Mouse (Mus musculus): Measurements from ENCODE around the gene Cdk5. TPM values are rescaled to one million over a fixed set of nuclear protein-coding genes. Genes with fewer than 3 reads are reported as not detected.

Cdk5 gene
- 10 to 100 TPM; 28.2 to 28.5 TPM for total RNA-seq (2023)

DNA sequence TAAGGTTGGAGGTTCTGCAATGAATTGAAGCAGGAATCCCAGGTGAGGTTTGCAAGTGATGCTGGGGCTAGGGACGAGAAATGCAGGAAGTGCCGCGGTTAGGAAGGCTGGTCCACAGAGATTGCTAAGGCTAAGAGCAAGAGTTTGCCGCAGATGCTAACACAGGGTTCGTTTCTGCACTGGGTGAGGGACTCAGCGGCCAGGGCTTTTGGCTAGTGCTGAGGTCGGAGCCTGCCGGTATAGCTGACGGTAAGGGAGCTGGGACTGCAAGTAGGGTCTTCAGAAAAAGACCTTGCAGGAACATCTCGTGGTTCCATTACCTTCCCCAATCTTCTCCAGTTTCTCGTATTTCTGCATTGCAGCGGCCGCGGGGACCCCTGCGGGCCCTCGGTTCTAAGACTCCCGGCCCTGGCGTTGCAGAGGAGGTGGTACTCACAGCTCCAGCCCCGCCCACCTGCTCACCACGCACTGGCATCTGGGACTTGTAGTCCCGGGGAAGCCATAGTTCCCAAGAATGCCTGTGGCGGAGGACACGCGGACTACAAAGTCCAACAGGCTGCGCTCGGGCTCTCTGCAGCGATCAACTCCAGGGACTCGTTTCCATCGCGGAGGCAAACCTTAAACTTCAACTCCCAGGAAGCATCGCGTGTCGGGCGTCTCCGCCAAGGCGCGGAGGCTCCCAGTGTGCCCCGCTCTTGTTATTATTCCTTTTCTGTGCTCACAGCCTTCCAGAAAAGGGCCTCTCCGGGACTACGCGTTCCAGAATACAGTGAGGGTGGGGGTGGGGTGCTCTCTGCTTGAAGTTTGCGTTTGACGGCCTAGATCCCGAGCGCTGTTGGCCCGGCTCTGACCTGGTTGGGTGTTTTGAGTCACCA, at the start of gene Cdk5, which contains the start of gene Slc4a2:
Cdk5 (minus strand) TSS at position 402 of the 875 bp plus-strand sequence.
Slc4a2 (plus strand) TSS at position 709 of the 875 bp plus-strand sequence.

DNA sequence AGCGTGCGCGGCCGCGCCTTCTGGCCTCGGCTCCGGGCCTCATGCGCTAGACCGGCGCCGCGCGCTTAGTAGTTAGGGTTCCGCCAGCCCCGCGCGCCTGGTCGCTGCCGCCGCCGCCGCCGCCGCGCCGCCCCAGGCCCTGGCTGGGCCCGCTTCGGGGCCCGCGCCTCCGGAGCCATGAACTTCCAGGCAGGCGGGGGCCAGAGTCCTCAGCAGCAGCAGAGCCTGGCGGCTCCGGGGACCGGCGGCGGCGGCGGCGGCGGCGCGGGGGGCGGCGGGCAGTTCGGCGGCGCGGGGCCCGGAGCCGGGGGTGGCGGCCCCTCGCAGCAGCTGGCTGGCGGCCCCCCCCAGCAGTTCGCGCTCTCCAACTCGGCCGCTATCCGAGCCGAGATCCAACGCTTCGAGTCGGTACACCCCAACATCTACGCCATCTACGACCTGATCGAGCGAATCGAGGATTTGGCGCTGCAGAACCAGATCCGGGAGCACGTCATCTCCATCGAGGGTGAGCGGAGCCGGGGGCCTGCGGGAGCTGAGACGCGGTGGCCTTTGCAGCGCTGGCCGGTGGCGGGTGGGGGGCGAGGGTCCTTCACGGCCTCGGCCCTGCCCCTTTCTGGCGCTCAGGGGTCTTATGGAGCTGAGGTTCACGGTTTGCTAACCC, 28.8 kb upstream of the Cdk5 start, which contains the start of gene Agap3:
Agap3 (plus strand) TSS at position 148 of the 661 bp plus-strand sequence.

DNA sequence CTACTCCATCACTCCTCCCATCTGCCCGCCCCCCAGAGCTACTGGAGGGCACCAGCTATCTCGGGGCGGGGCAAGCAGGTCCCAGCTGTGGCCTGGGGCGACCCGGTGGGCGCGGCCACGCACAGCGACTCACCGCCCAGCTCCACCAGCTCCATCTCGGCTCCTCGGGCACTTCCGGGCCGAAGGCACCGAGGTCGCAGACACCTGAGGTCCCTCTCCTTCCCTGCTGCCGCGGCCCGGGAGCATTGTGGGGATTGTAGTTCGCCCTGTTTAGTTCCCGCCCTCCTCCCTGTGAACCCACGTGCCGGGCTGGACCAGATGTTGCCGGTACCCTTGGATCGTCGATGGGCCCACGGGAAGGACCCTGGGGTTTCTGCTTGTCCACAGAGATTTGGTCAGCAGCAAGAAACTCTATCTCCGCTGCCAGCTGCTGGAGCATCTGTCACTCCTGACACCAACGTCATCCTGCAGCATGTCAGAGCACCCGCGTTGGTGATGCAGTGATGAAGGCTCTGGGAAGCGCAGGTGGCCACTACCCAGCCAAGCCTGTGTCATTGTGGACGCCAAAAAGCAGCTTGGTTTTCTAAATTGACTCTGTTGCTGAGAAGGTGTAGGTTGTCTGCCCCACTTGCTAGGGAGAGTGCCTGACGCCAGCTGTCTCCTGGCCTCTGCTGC, 24.4 kb upstream of the Cdk5 start, which contains the start of gene Tmub1:
Tmub1 (minus strand) TSS at position 231 of the 675 bp plus-strand sequence.

DNA sequence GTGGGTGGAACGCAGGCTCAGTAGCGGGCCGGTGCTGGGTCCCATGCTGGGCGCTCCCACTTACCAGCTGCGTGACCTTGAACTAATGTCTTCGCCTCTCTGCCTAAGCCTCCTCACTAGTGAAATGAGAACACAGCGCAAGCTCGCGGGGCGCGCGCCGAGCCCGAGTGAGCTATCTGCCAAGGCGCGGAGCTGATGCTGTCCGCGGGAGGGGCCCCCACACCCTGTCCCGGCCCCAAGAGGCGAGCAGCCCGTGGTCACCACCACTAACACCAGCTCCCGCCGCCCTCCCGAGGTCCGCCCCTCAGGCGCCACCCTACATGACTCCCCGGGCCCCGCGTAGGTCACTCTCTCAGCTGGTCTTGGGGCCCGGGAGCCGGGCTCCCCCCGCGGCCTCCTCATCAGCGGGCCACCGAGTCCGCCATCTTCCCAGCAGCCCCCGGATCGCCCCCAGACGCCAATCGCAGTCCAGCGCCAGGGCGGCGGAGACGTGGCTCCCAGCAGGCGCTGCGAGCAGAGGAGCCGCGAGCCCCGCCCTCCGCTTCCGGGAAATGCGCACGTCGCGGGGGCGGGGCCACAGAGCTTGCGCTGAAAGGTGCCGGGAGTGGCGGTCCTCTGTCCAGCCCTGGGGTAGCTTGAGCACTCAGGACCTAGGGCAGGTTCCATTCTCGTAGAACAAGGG, 21.6 kb upstream of the Cdk5 start, which contains the start of gene Fastk:
Fastk (minus strand) TSS at position 542 of the 682 bp plus-strand sequence.

DNA sequence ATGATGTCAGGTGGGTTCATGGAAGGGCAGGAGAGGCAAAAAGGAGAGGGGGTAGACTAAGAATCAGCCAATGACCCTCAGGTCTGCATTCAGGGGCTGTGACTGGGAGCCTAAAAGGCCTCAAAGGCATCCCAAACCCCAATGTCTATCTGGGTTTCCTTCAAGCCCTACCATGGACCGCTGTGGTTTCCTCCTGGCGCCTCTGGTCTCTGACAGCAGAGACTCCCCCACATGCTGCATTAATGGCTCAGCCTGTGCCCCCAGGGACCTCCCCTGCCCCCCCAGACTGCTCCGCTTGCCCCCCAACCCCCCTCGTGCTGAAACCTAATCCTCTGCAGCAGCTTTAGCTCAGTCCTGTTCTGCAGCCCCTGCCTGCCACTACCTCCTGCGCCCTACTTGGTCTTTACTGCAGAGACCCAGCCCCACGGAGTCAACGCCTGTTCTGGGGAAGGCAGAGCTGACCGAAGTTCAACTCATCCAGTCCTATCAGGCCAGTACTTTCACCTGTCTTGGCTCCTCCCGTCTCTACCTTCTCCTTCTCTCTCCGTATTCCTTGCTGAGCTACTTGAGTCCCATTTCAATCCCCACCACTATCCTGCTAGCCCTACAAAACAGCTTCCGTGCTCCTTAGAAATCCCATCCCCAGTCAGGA, 10.2 kb downstream of the Cdk5 start, which contains the start of gene Asic3:
Asic3 (plus strand) TSS at position 351 of the 652 bp plus-strand sequence.

DNA sequence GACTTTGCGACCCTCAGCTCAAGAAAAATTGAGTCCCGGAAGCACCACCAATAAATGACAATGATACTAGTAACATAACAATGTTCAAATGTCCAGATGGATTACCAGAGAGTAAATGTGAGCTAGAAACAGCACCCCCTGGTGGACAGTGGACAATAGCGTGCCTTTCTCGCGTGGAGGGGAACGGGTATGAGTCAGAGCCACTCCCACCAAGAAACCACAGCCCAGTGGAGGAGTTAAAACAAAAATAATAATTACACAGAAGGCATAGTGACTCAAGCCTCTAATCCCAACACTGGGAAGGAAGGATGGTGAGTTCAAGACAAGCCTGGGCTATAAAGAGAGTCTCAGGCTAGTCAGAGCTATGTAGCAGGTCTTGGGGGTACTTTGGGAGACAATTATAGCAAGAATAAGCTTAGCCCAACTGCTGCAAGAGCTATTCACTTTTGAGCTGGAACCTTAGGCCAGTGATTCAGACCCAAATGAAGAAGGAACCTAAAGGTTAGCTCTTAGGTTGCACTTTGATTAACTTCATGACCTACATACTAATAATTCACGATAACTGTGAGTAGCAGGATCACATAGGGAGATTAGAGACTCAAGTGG, 29.8 kb downstream of the Cdk5 start, which contains the start of gene Abcb8:
Abcb8 (plus strand) TSS at position 272 of the 606 bp plus-strand sequence.

DNA sequence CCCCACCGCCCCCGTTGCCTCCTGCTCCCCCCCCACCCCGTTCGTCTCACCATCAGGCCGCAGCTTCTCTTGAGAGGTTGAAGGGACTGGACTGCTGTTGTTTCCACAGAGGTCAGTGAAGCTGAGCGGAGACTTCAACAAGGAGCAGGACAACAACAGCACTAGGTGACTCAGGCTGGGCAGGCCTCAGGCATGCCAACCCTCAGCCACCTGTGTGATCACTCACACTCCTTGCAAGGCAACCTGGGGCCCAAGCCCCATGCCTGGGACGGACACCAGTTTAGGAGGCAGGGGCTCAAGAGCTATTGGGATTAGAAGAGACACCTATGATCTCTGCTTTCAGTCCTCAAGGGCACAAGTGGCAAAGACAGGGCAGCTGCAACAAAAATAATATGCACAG, 31.5 kb downstream of the Cdk5 start, which contains the start of gene Atg9b:
Atg9b (minus strand) TSS at position 280 of the 400 bp plus-strand sequence.

Other genes with a start within 250 kb of the Cdk5 start
- gene Kcnh2, start 71.9 kb downstream of the Cdk5 start, total RNA-seq (2023) = not detected
- gene Nos3, start 58.7 kb downstream of the Cdk5 start, total RNA-seq (2023) = under 1 TPM in 1 of 2 experiments, not detected in 1; 0.13 TPM
- 1 to 10 TPM in 1 of 2 experiments, under 1 TPM in 1; 0.31 to 1.1 TPM for gene Atg9b, start 31.4 kb downstream of the Cdk5 start, total RNA-seq (2023)
- gene Abcb8, start 29.9 kb downstream of the Cdk5 start, total RNA-seq (2023) = 10 to 100 TPM; 11.7 to 13.8 TPM
- not detected for gene Asic3, start 10.1 kb downstream of the Cdk5 start, total RNA-seq (2023)
- 10 to 100 TPM; 57.8 to 62.5 TPM for gene Slc4a2, start 307 bp upstream of the Cdk5 start, total RNA-seq (2023)
- gene Fastk, start 21.8 kb upstream of the Cdk5 start, total RNA-seq (2023) = 10 to 100 TPM; 26.5 to 30.3 TPM
- 10 to 100 TPM; 14.0 to 14.5 TPM for gene Tmub1, start 24.3 kb upstream of the Cdk5 start, total RNA-seq (2023)
- gene Agap3, start 28.6 kb upstream of the Cdk5 start, total RNA-seq (2023) = 10 to 100 TPM; 26.9 to 28.4 TPM
- gene Gbx1, start 103.7 kb upstream of the Cdk5 start, total RNA-seq (2023) = not detected
- not detected for gene Asb10, start 117.4 kb upstream of the Cdk5 start, total RNA-seq (2023)
- gene 4931409K22Rik, start 133.3 kb upstream of the Cdk5 start, total RNA-seq (2023) = not detected
- 10 to 100 TPM; 25.6 to 25.9 TPM for gene Abcf2, start 153.9 kb upstream of the Cdk5 start, total RNA-seq (2023)
- gene Chpf2, start 163.2 kb upstream of the Cdk5 start, total RNA-seq (2023) = 10 to 100 TPM; 19.1 to 23.7 TPM
- under 1 TPM in 1 of 2 experiments, not detected in 1; 0.31 TPM for gene Smarcd3, start 200.9 kb upstream of the Cdk5 start, total RNA-seq (2023)

Data from neutrophil, adult 59 days (primary cell).